Mouse (Mus musculus) testis, adult 2 months (tissue): ENCODE measurements around the gene Gmfb. TPM values are rescaled to one million over a fixed set of nuclear protein-coding genes. Genes with fewer than 3 reads are reported as not detected.

Source experiments
- H3K27ac ChIP-seq: fragments of 200-500 bp; 2 replicates; pipeline ENCODE4 v1.5.1; 2012; ENCODE audit warnings: low read depth, low read length; ENCODE audit not compliant: control insufficient read depth, insufficient read depth
- H3K27me3 ChIP-seq: fragments of 200-500 bp; 2 replicates; pipeline ENCODE4 v1.6.1; 2012; ENCODE audit warnings: mild to moderate bottlenecking, low read length, moderate library complexity; ENCODE audit not compliant: control insufficient read depth, insufficient read depth
- H3K36me3 ChIP-seq: fragments of 200-500 bp; 2 replicates; pipeline ENCODE4 v1.6.1; 2012; ENCODE audit warnings: mild to moderate bottlenecking, low read length; ENCODE audit not compliant: control insufficient read depth, insufficient read depth
- H3K4me1 ChIP-seq: fragments of 200-500 bp; 2 replicates; pipeline ENCODE4 v1.6.1; 2012; ENCODE audit warnings: low read length; ENCODE audit not compliant: control insufficient read depth, insufficient read depth
- H3K4me3 ChIP-seq: fragments of 200-500 bp; 2 replicates; pipeline ENCODE4 v1.5.1; 2012; ENCODE audit warnings: low read depth, mild to moderate bottlenecking, low read length, moderate library complexity, mixed read lengths; ENCODE audit not compliant: control insufficient read depth
- CTCF ChIP-seq: fragments of 200-500 bp; IDR thresholded peaks from 2 replicates; pipeline ENCODE4 v1.5.1; 2012; ENCODE audit warnings: low read depth, mild to moderate bottlenecking, inconsistent platforms, low read length, moderate library complexity; ENCODE audit not compliant: control insufficient read depth, insufficient read depth, insufficient replicate concordance
- POLR2A ChIP-seq: fragments of 200-500 bp; IDR thresholded peaks from 2 replicates; pipeline ENCODE4 v1.6.1; 2012; ENCODE audit warnings: low read depth, mild to moderate bottlenecking, inconsistent platforms, low read length, moderate library complexity; ENCODE audit not compliant: control insufficient read depth
- polyA plus RNA-seq: library from polyadenylated mRNA; depleted of rRNA; stranded (reverse); fragments of >200 nt; gene quantifications from 2 replicates; pipeline ENCODE4 v1.2.3, GENCODE M21; 2012

Gene Gmfb
- polyA plus RNA-seq, 1 experiment, result 69.6 TPM

DNA sequence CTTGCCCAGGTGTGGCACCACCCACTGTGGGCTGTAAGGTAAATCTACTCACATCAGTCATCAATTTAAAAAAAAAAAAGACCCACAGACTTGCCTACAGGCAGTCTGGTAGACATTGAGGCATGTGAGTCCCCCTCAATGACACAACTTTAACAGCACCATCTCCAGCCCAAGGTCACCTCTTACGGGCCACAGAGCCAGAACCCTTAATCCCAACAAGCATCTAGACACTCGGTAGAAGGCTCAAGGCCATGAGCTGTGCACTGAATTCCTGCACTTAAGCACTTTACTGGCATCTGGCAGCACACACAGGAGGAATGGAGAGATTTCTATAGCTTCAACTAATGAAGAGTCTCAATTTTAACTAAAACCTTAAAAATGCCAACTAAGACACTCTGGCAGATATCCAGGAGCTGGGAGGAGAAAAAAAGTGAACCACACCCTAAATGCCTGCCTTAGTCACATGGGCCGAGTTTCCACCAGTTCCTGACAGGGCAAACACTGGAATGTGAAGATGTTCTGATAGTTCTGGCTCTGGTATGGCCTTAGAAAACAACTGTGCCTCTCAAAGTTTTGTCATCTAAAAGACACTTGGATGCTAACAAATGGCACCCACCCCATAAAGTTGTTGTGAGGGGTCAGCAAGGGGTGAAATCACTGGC is 21.2 kb downstream of the Gmfb start:
- TF ChIP-seq CTCF (no peak), POLR2A (no peak)
- Histone ChIP-seq H3K4me3 (no peak overlapping the region), H3K4me1 (peaks cover 4% of the 10 kb centered on the region; the same call in 1 of the 2 replicates)

GRCm38 (mm10) chr14:46794157-46794556 is 27.9 kb downstream of the Gmfb start:
- TF ChIP-seq POLR2A, result no peak
- no peak for TF ChIP-seq CTCF
- Histone ChIP-seq H3K4me3 (no peak overlapping the region), H3K27me3 (no peaks in the 10 kb centered on the region), H3K27ac (no peak overlapping the region; the same call in 1 of the 2 replicates), H3K36me3 (no peaks in the 10 kb centered on the region), H3K4me1 (peaks cover 2% of the 10 kb centered on the region; the same call in 1 of the 2 replicates)

More for the DNA sequence above, 21.2 kb downstream of the Gmfb start:
- Histone ChIP-seq H3K27me3 (no peaks in the 10 kb centered on the region), H3K27ac (no peak overlapping the region), H3K36me3 (no peaks in the 10 kb centered on the region)

GRCm38 (mm10) chr14:46790723-46791122 is 31.3 kb downstream of the Gmfb start:
- no peak for TF ChIP-seq POLR2A

DNA sequence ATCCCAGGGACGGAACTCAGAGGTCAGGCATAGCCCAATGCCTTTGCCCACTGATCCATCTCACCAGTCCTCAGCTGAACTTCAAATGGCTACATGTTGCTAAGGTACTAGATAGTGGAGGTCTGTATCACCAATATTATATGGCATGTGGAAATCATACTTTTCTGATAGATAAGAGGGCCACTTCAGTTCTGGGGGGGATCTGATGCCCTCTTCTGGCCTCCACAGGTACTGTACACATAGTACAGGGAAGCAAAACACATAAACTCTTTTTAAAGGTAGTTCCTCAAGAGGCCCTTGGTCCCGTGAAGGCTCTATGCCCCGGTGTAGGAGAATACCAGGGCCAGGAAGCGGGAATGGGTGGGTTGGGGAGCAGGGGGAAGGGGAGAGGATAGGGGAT is 31.7 kb downstream of the Gmfb start:
- no peak for TF ChIP-seq POLR2A
- TF ChIP-seq CTCF, result no peak
- no peaks in the 10 kb centered on the region for H3K27me3 ChIP-seq
- H3K27ac ChIP-seq, result no peak overlapping the region
- H3K36me3 ChIP-seq, result no peaks in the 10 kb centered on the region
- H3K4me1 ChIP-seq, result peaks cover 3% of the 10 kb centered on the region; the same call in 1 of the 2 replicates
- peak overlapping the region; percentile 11; the same call in 1 of the 2 replicates for H3K4me3 ChIP-seq

More at GRCm38 (mm10) chr14:46790723-46791122, 31.3 kb downstream of the Gmfb start:
- Histone ChIP-seq H3K27me3 (no peaks in the 10 kb centered on the region), H3K36me3 (no peaks in the 10 kb centered on the region), H3K4me3 (peak overlapping the region; percentile 35; the same call in 1 of the 2 replicates), H3K4me1 (peaks cover 3% of the 10 kb centered on the region; the same call in 1 of the 2 replicates), H3K27ac (no peak overlapping the region)

DNA sequence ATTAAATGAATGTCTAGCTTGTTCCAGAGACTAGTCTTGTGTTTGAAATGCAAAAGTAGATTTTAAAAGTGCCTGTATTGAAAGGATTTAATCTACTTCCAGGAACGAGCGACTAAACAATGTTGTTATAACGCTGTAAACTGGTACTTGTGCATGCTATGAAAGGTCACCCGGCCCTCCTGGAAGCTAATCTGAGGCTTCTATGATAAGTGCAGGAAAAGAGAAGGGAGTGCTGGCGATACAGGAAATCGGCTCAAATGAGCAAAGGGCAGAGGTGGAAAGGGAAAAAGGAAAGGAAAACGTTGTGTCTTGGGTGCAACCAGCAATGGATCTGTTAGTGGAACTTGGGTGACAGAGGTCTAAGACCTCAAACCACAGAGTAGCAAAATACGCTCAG is 33.5 kb downstream of the Gmfb start:
- Histone ChIP-seq H3K4me1 (peaks cover 3% of the 10 kb centered on the region; the same call in 1 of the 2 replicates), H3K4me3 (peak overlapping the region; percentile 98), H3K27ac (peak overlapping the region; percentile 44), H3K27me3 (no peaks in the 10 kb centered on the region), H3K36me3 (no peaks in the 10 kb centered on the region)
- no peak for TF ChIP-seq POLR2A
- no peak for TF ChIP-seq CTCF

DNA sequence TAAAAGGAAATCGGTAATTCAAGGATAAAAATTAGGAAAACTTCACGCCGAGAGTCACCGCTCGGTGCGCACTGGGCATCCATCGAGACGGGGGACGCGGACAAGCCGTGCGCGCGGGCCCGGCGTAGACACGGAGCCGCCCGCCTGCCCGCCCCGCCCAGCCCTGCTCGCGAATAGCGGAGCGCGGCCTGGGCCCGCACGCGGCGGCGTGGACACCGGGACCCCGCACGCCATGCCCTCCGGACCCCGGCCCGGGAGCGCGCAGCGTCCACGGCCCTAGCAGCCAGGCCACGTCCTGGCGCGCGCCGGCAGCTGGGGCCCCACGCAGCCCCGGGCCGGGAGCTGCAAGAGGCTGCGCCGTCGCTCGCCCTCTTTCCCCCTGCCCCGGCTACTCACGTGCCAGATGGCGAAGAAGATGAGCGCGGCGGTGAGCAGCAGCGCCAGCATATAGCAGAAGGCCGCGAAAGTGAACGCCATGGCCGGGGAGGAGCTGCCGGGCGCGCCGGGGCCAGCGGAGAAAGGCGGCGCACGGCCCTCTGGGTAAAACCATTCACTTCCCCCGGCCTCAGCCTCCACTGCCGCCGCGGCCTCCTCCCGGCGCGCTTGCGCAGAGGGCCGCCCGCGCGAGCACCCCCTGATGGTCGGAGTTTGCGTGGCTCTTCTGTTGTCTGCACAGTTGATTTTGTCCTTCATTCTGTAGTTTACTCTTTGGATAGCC is 34.1 kb downstream of the Gmfb start, which contains the start of gene Cnih1:
Gene Cnih1 (minus strand): TSS at position 625 of the 718 bp plus-strand sequence.
- Histone ChIP-seq H3K27ac (peak within 1 kb of the TSS; percentile 94), H3K4me3 (peak within 1 kb of the TSS; percentile 98), H3K36me3 (no peaks in the 10 kb centered on the region), H3K4me1 (peaks cover 3% of the 10 kb centered on the region; the same call in 1 of the 2 replicates), H3K27me3 (no peaks in the 10 kb centered on the region)
- peak; percentile 52 for TF ChIP-seq CTCF
- peak; percentile 50 for TF ChIP-seq POLR2A

DNA sequence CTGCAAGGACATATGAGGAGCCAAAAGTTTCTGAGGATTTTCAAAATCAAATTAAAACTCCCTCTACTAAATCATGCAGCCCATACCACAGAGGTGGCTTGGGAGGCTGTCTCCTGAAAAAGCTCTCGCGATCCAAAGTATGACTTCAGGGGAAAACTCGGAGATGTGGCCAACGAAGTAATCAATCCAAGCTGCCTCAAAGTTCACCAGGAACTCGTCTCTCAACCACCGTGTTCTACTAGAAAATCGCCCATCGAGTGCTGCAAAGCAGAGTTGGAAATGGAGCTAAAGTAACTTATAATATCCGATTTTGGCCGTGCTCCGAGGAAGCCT is 34.6 kb downstream of the Gmfb start:
- Histone ChIP-seq H3K27ac (peak overlapping the region; percentile 94), H3K4me1 (peaks cover 3% of the 10 kb centered on the region; the same call in 1 of the 2 replicates), H3K4me3 (peak overlapping the region; percentile 98), H3K36me3 (no peaks in the 10 kb centered on the region), H3K27me3 (no peaks in the 10 kb centered on the region)
- TF ChIP-seq CTCF, result no peak
- TF ChIP-seq POLR2A, result no peak
